Mouse (Mus musculus) layer of hippocampus, postnatal 36 days (tissue): ENCODE measurements around the gene D630003M21Rik. TPM values are rescaled to one million over a fixed set of nuclear protein-coding genes. Genes with fewer than 3 reads are reported as not detected.

ENCODE experiments used
- DNase-seq, 2 experiments: peaks; one replicate each; pipeline ENCODE4 v3.0.0; 2022
- microRNA-seq, 2 experiments: library from miRNA; unstranded; fragments of <30 nt; microRNA quantifications; one replicate each; pipeline ENCODE4 v1.2.0; 2021
- total RNA-seq, 2 experiments: library from RNA; stranded (reverse); gene quantifications; 2 replicates each; pipeline ENCODE4 v1.2.3; 2021

D630003M21Rik gene
- total RNA-seq, 2 experiments from 2014 or later, result 3.6 to 3.7 TPM

DNA sequence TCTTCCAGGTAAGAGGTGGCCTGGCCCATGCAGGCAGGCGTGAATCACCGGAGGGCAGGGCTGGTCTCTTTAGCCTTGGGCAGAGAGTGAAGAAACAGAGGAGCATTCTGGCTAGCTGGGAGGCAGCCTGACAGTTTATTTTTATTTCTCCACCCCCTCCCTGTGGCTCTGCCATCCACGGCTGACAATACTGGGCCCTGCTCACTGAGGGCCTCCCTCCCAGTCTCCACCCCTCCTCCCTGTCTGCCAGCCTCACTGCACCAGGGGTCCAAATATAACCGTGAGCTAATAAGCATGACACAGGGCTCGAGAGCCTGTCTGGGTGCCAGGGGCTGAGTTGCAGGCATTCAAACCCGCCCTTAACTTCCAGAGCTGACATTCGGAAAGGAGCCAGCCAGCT is 89.4 kb downstream of the D630003M21Rik start:
- peak in 1 of 2 experiments; percentile 26 for DNase-seq

DNA sequence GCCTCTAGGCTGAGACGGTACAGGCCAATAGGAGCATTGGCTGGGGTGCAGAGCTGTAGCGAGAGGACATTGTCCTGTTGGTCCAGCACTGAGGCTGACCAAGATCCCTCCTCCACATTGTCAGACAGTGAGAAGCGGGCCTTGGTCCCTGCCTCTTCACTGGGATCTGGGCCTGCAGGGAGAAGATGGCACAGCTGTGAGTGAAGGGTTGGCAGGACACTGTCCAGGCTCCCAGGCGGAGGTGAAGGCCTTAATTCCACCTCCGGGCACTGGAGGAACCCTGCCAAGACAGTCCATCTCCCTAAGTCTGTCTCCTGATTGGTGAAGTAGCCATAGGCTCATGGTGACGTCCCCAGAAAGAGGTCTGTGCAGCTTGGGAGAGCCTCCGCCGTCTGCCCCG is 90.2 kb downstream of the D630003M21Rik start:
- DNase-seq, result no peak

DNA sequence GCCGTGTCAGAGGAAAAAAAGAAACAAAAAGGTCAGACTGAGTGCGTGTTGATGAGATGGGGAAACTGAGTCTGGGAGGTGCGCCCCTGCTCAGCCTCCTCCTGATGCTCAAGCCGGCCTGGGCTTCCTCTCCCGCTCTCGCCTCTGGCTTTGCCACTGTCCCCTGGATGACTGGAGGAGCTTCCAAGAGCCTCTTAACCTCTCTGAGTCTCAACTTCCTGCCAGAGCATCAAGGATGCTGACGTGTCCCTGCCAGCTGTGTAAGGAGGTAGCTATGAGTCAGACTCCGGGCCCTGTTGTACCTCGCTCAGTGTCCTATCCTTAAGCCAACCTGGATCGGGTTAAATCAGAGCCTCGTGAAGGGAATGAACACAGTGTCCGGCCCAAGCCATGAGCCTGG is 91.3 kb downstream of the D630003M21Rik start:
- no peak for DNase-seq

DNA sequence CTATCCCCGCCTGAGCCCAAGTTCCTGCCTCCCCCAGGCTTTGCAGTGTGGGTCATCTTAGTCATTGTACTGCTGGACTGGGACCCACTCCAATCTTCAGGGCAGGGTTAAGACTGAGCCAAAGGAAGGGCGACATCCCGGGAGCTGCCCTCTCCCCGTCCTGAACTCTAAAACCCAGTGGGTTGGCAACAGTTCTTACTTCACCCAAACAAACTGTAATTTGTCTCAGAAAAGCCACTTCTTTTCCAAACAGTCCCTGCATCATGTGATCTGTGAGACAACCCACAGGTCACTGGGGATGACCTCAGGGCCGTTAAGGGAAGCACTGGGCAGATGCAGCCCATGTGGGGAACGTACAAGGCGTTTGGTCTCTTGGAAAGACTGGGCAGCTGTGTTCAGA is 92.8 kb downstream of the D630003M21Rik start:
- no peak for DNase-seq

- DNase-seq, result no peak
Observed at GRCm38 (mm10) chr2:158133050-158133449, 96.0 kb downstream of the D630003M21Rik start.

Small RNA genes lying within 50 kb of the gene (microRNA-seq; reads per million reads assigned to microRNA genes)
- 0 reads per million in 2 experiments for gene Mir7685

Other genes with a start within 250 kb of the D630003M21Rik start
- 10 to 100 TPM; 20.4 to 22.7 TPM for gene Tti1, start 200.8 kb downstream of the D630003M21Rik start, total RNA-seq
- 10 to 100 TPM; 46.4 to 54.7 TPM for gene Rprd1b, start 200.7 kb downstream of the D630003M21Rik start, total RNA-seq
- 10 to 100 TPM in 1 of 2 experiments, 1 to 10 TPM in 1; 7.9 to 12.7 TPM for gene Tgm2, start 82.8 kb downstream of the D630003M21Rik start, total RNA-seq
- gene Bpi, start 28.9 kb upstream of the D630003M21Rik start, total RNA-seq, result not detected
- 1 to 10 TPM in 1 of 2 experiments, under 1 TPM in 1; 1.00 to 3.9 TPM for gene Lbp, start 77.3 kb upstream of the D630003M21Rik start, total RNA-seq
- gene Snhg11, start 146.4 kb upstream of the D630003M21Rik start, total RNA-seq, result 100 to 1,000 TPM; 527 to 578 TPM
- gene Ralgapb, start 180.6 kb upstream of the D630003M21Rik start, total RNA-seq, result 10 to 100 TPM; 96.9 to 98.7 TPM